Mouse (Mus musculus) liver, postnatal 0 days (tissue): Measurements from ENCODE around the gene Slc44a5. TPM values are rescaled to one million over a fixed set of nuclear protein-coding genes. Genes with fewer than 3 reads are reported as not detected.

Source experiments
- ATAC-seq: fragments of 200-750 bp; cut with Nextera tagmentation; 2 replicates; pipeline ENCODE4 v1.8.0; 2017; ENCODE audit warnings: mild to moderate bottlenecking, moderate library complexity
- DNase-seq: peaks from one replicate; pipeline ENCODE4 v3.0.0-alpha.2; 2016
- H3K27ac ChIP-seq: fragments of 300-500 bp; sonication (generic); 2 replicates; pipeline ENCODE4 v1.5.1; 2014; ENCODE audit warnings: antibody characterized with exemption, moderate library complexity, mild to moderate bottlenecking, low read depth
- H3K27me3 ChIP-seq: fragments of 300-500 bp; sonication (generic); 2 replicates; pipeline ENCODE4 v1.6.1; 2014; ENCODE audit warnings: low read length, control low read depth, mixed read lengths; ENCODE audit not compliant: insufficient read depth
- H3K36me3 ChIP-seq: fragments of 300-500 bp; sonication (generic); replicated peaks from 2 replicates; pipeline ENCODE4 v1.6.1; 2014; ENCODE audit warnings: mild to moderate bottlenecking, control low read depth, low read length, moderate library complexity, mixed read lengths; ENCODE audit not compliant: insufficient read depth
- H3K4me1 ChIP-seq: fragments of 300-500 bp; sonication (generic); 2 replicates; pipeline ENCODE4 v1.6.1; 2014; ENCODE audit warnings: antibody characterized with exemption, mild to moderate bottlenecking, control low read depth; ENCODE audit not compliant: insufficient read depth
- H3K4me2 ChIP-seq: fragments of 300-500 bp; sonication (generic); 2 replicates; pipeline ENCODE4 v1.6.1; 2014; ENCODE audit warnings: low read depth, mild to moderate bottlenecking, low read length, moderate library complexity, mixed read lengths
- H3K4me3 ChIP-seq: fragments of 300-500 bp; sonication (generic); 2 replicates; pipeline ENCODE4 v1.5.1; 2014; ENCODE audit warnings: low read depth, low read length
- H3K9ac ChIP-seq: fragments of 300-500 bp; sonication (generic); replicated peaks from 2 replicates; pipeline ENCODE4 v1.6.1; 2014; ENCODE audit warnings: mild to moderate bottlenecking, moderate library complexity
- H3K9me3 ChIP-seq: fragments of 300-500 bp; sonication (generic); 2 replicates; pipeline ENCODE4 v1.6.1; 2016; ENCODE audit warnings: mild to moderate bottlenecking, control low read depth, low read length, mixed read lengths
- CTCF ChIP-seq: sonication (generic); IDR thresholded peaks from 2 replicates; pipeline ENCODE4 v1.5.1; 2016; ENCODE audit warnings: antibody characterized with exemption, low read depth
- EP300 ChIP-seq: IDR thresholded peaks from 2 replicates; pipeline ENCODE4 v1.6.1; 2016; ENCODE audit warnings: antibody characterized with exemption, low read depth, mild to moderate bottlenecking
- WGBS: fragments of 180-500 bp; shearing (Covaris S2); extraction: QIAGEN DNeasy Blood & Tissue Kit; methylation state at CpG from one replicate; pipeline ENCODE4 v1.1.7; 2014; ENCODE audit not compliant: insufficient replicate concordance; 5-methylcytosine and 5-hydroxymethylcytosine counted together
- polyA plus RNA-seq: library from polyadenylated mRNA; unstranded; fragments of >200 nt; fragmentation: Nextera tagmentation; extraction: Ambion mirVana; gene quantifications from 2 replicates; pipeline ENCODE4 v1.2.1, GENCODE M21; 2015

The Slc44a5 gene
- polyA plus RNA-seq, 1 experiment from 2014 or later = 0.02 TPM

GRCm38 (mm10) chr3:153975791-153976190, 2.6 kb downstream of the Slc44a5 start:
- TF ChIP-seq CTCF = no peak
- no peak for TF ChIP-seq EP300
- no peaks in the 10 kb centered on the region; the same call in 1 of the 2 replicates for H3K4me1 ChIP-seq
- no peaks in the 10 kb centered on the region for H3K36me3 ChIP-seq
- WGBS = 47% methylated on average over 7 of the region's 7 CpGs
- no peak overlapping the region for H3K27ac ChIP-seq
- peaks cover 40% of the 10 kb centered on the region for H3K27me3 ChIP-seq
- DNase-seq (no peak), ATAC-seq (no peak)
- no peak overlapping the region for H3K4me2 ChIP-seq
- H3K9ac ChIP-seq = no peak overlapping the region
- H3K4me3 ChIP-seq = no peak overlapping the region
- no peaks in the 10 kb centered on the region for H3K9me3 ChIP-seq

- no peak for ATAC-seq
- no peak for TF ChIP-seq EP300
- no peak for TF ChIP-seq CTCF
- no peak for DNase-seq
- Histone ChIP-seq H3K4me1 (no peaks in the 10 kb centered on the region), H3K4me2 (no peak overlapping the region), H3K9ac (no peak overlapping the region), H3K27ac (no peak overlapping the region), H3K4me3 (no peak overlapping the region), H3K36me3 (no peaks in the 10 kb centered on the region), H3K27me3 (peaks cover 10% of the 10 kb centered on the region), H3K9me3 (no peaks in the 10 kb centered on the region)
- 70% methylated on average over 2 of the region's 2 CpGs for WGBS
Observed at GRCm38 (mm10) chr3:153980611-153981010, 7.4 kb downstream of the Slc44a5 start.

- no peak overlapping the region for H3K4me2 ChIP-seq
- ATAC-seq = peak; percentile 33; the same call in 1 of the 2 replicates
- no peaks in the 10 kb centered on the region for H3K9me3 ChIP-seq
- peak; percentile 41 for DNase-seq
- H3K27ac ChIP-seq = no peak overlapping the region
- WGBS = 46% methylated on average over 10 of the region's 10 CpGs
- H3K27me3 ChIP-seq = no peaks in the 10 kb centered on the region
- no peaks in the 10 kb centered on the region for H3K36me3 ChIP-seq
- TF ChIP-seq CTCF = peak; percentile 74
- TF ChIP-seq EP300 = no peak
- H3K4me3 ChIP-seq = no peak overlapping the region
- H3K4me1 ChIP-seq = no peaks in the 10 kb centered on the region
- no peak overlapping the region for H3K9ac ChIP-seq
Observed at GRCm38 (mm10) chr3:153984428-153985340, 11.4 kb downstream of the Slc44a5 start.

GRCm38 (mm10) chr3:153999797-154000528, 26.7 kb downstream of the Slc44a5 start:
- Histone ChIP-seq H3K27me3 (no peaks in the 10 kb centered on the region), H3K36me3 (no peaks in the 10 kb centered on the region), H3K4me1 (peaks cover 3% of the 10 kb centered on the region; the same call in 1 of the 2 replicates), H3K27ac (no peak overlapping the region), H3K4me3 (no peak overlapping the region), H3K9ac (no peak overlapping the region), H3K4me2 (no peak overlapping the region), H3K9me3 (no peaks in the 10 kb centered on the region)
- WGBS = 75% methylated on average over 5 of the region's 5 CpGs
- ATAC-seq (peak; percentile 93), DNase-seq (no peak)
- TF ChIP-seq CTCF (no peak), EP300 (peak; percentile 82)

- 74% methylated on average over 5 of the region's 5 CpGs for WGBS
- H3K27me3 ChIP-seq = no peaks in the 10 kb centered on the region
- DNase-seq = no peak
- H3K9me3 ChIP-seq = no peaks in the 10 kb centered on the region
- H3K4me2 ChIP-seq = no peak overlapping the region
- no peak overlapping the region for H3K9ac ChIP-seq
- H3K4me3 ChIP-seq = no peak overlapping the region
- H3K4me1 ChIP-seq = peaks cover 3% of the 10 kb centered on the region; the same call in 1 of the 2 replicates
- H3K36me3 ChIP-seq = no peaks in the 10 kb centered on the region
- no peak for TF ChIP-seq EP300
- no peak for TF ChIP-seq CTCF
- ATAC-seq = no peak
- H3K27ac ChIP-seq = no peak overlapping the region
Observed at GRCm38 (mm10) chr3:154001348-154001747, 28.1 kb downstream of the Slc44a5 start.

- Histone ChIP-seq H3K4me2 (no peak overlapping the region), H3K9me3 (no peaks in the 10 kb centered on the region), H3K27ac (no peak overlapping the region), H3K36me3 (no peaks in the 10 kb centered on the region), H3K4me1 (no peaks in the 10 kb centered on the region), H3K27me3 (no peaks in the 10 kb centered on the region), H3K9ac (no peak overlapping the region), H3K4me3 (no peak overlapping the region)
- DNase-seq (no peak), ATAC-seq (no peak)
- WGBS = 86% methylated on average over 4 of the region's 4 CpGs
- TF ChIP-seq EP300 (no peak), CTCF (no peak)
Observed at GRCm38 (mm10) chr3:154046876-154047275, 73.6 kb downstream of the Slc44a5 start.
